Comparison of ENCODE assay signal across 23 mouse cellular contexts in genomic region chr14:123495544-123495943, GRCm38 (mm10).
"Had no signal": no experiment of that assay in that cellular context is flagged by ENCODE, and none has a peak within 500 bp of the region (broad histone marks: within the 10 kb centered on the region; RNA-seq: fewer than 3 reads in every experiment).

No protein-coding gene starts in this region.

- H3K36me3 ChIP-seq: limb, embryonic 12.5 days; limb, embryonic 15.5 days; midbrain, embryonic 12.5 days; neural tube, embryonic 12.5 days; neural tube, embryonic 15.5 days; stomach, embryonic 15.5 days had no signal

- H3K9me3 ChIP-seq: limb, embryonic 12.5 days; limb, embryonic 15.5 days; megakaryocyte, embryonic 14.5 days; midbrain, embryonic 12.5 days; neural tube, embryonic 12.5 days; stomach, embryonic 15.5 days had no signal

- H3K9ac ChIP-seq: limb, embryonic 12.5 days; limb, embryonic 15.5 days; liver, embryonic 14.5 days; liver, postnatal 0 days; lung, embryonic 14.5 days; midbrain, embryonic 12.5 days; neural tube, embryonic 12.5 days; neural tube, embryonic 15.5 days; stomach, embryonic 15.5 days had no signal

- ATAC-seq: liver, postnatal 0 days; lung, postnatal 0 days had no signal

- H3K4me1 ChIP-seq: limb, embryonic 12.5 days; limb, embryonic 15.5 days; megakaryocyte, embryonic 14.5 days; midbrain, embryonic 12.5 days; neural tube, embryonic 12.5 days; neural tube, embryonic 15.5 days; stomach, embryonic 15.5 days had no signal

- H3K4me3 ChIP-seq: left cerebral cortex, adult 2 months; limb, embryonic 12.5 days; limb, embryonic 15.5 days; megakaryocyte, embryonic 14.5 days; midbrain, embryonic 12.5 days; neural tube, embryonic 12.5 days; neural tube, embryonic 15.5 days; stomach, embryonic 15.5 days had no signal

- H3K27me3 ChIP-seq: limb, embryonic 12.5 days; limb, embryonic 15.5 days; megakaryocyte, embryonic 14.5 days; neural tube, embryonic 12.5 days; neural tube, embryonic 15.5 days; stomach, embryonic 15.5 days had no signal

- DNase-seq: kidney, adult 2 months; kidney, postnatal 25 days; layer of hippocampus, postnatal 36 days; left cerebral cortex, postnatal 4 days; liver, postnatal 0 days; lung, embryonic 14.5 days; right cerebral cortex, adult 18-20 months; right cerebral cortex, postnatal 14 days; right cerebral cortex, postnatal 4 days; thymus, postnatal 25 days had no signal

- H3K27ac ChIP-seq: kidney, postnatal 0 days; left cerebral cortex, adult 2 months; limb, embryonic 12.5 days; limb, embryonic 15.5 days; liver, embryonic 14.5 days; macrophage; midbrain, embryonic 12.5 days; neural tube, embryonic 12.5 days; neural tube, embryonic 15.5 days; stomach, embryonic 15.5 days had no signal

- H3K4me2 ChIP-seq: limb, embryonic 12.5 days; limb, embryonic 15.5 days; liver, embryonic 11.5 days; lung, embryonic 14.5 days; midbrain, embryonic 12.5 days; neural tube, embryonic 12.5 days; neural tube, embryonic 15.5 days; stomach, embryonic 15.5 days had no signal
